8 mouse cellular contexts compared by ENCODE assay signal in genomic region chr6:31190628-31191373, GRCm38 (mm10).
DNase-seq lines count a peak whose midpoint lies in the region; TF ChIP-seq lines count a peak whose summit lies in the region.

No protein-coding gene starts in this region.

- H3K36me3 ChIP-seq in heart, adult 2 months (ENCODE audit: control insufficient read depth, insufficient read depth, low read length): peaks cover 44% of the 10 kb centered on the region
- no peaks in the 10 kb centered on the region for H3K36me3 ChIP-seq in thymus, adult 2 months (ENCODE audit: control insufficient read depth, insufficient read depth, low read length)

- TF ChIP-seq EP300 in heart, adult 2 months (IDR thresholded peaks at IDR 0.05; ENCODE audit: insufficient read depth, low read depth, low read length): no peak

- peaks cover 12% of the 10 kb centered on the region for H3K79me2 ChIP-seq in heart, adult 2 months (replicated peaks; ENCODE audit: control insufficient read depth, insufficient read depth, low read length)

- H3K27ac ChIP-seq in heart, adult 2 months: peak overlapping the region; percentile 63
- peak overlapping the region; percentile 75 for H3K27ac ChIP-seq in thymus, adult 2 months (ENCODE audit: control insufficient read depth, insufficient read depth, low read length)

- peaks cover 36% of the 10 kb centered on the region for H3K4me1 ChIP-seq in heart, adult 2 months (ENCODE audit: control insufficient read depth, insufficient read depth, low read length)
- peaks cover 13% of the 10 kb centered on the region for H3K4me1 ChIP-seq in thymus, adult 2 months (replicated peaks; ENCODE audit: control insufficient read depth, insufficient read depth, low read length)

- H3K27me3 ChIP-seq in heart, adult 2 months (ENCODE audit: control insufficient read depth, insufficient read depth, low read length): no peaks in the 10 kb centered on the region
- H3K27me3 ChIP-seq in thymus, adult 2 months (ENCODE audit: control insufficient read depth, insufficient read depth, low read length): no peaks in the 10 kb centered on the region

- no peak overlapping the region for H3K4me3 ChIP-seq in heart, adult 2 months
- no peak overlapping the region for H3K4me3 ChIP-seq in thymus, adult 2 months (ENCODE audit: control insufficient read depth, insufficient read depth, low read length)

- no peak overlapping the region for H3K9ac ChIP-seq in heart, adult 2 months (ENCODE audit: low read depth, low read length)

- 21% methylated on average over 5 of the region's 5 CpGs for WGBS in heart, adult 2 months
- 31% methylated on average over 5 of the region's 5 CpGs for WGBS in thymus, adult 2 months

- DNase-seq in heart, adult 2 months: no peak
- DNase-seq in heart, adult 9 months (ENCODE audit: low spot score in 2 of 2): no peak
- DNase-seq in thymus, adult 2 months: no peak
- no peak for DNase-seq in thymus, postnatal 25 days
- peak; percentile 92 for DNase-seq in induced T-regulatory cell, adult 2 months (ENCODE audit: low read depth)
- no peak for DNase-seq in spleen, postnatal 4 days (ENCODE audit: low spot score in 2 of 2)
- no peak for DNase-seq in kidney, adult 18-20 months
- no peak for DNase-seq in ovary, postnatal 10 days (ENCODE audit: low spot score)

- TF ChIP-seq POLR2A in heart, adult 2 months (IDR thresholded peaks at IDR 0.05; ENCODE audit: insufficient read depth, low read depth, low read length): no peak
- no peak for TF ChIP-seq POLR2A in thymus, adult 2 months (IDR thresholded peaks at IDR 0.05; ENCODE audit: control insufficient read depth, extremely low read depth, insufficient read depth, low read length, poor library complexity)

- TF ChIP-seq CTCF in heart, adult 2 months (IDR thresholded peaks at IDR 0.05): peak; percentile 83
- no peak for TF ChIP-seq CTCF in thymus, adult 2 months (IDR thresholded peaks at IDR 0.05; ENCODE audit: borderline replicate concordance, control insufficient read depth, extremely low read depth, insufficient read depth, low read length, poor library complexity)

- intact Hi-C loops in heart, adult 2 months (cut with DNase I): loop anchor here (5.0 kb wide), 2 partner anchors 202 to 262 kb away; no protein-coding TSS in a partner anchor
